Mouse (Mus musculus) cortical plate, adult 2 months (tissue): ENCODE data around the gene Phf21b.

Experiments used
- CTCF ChIP-seq: fragments of 200-500 bp; IDR thresholded peaks from 2 replicates; pipeline ENCODE4 v1.5.1; 2011; ENCODE audit warnings: mild to moderate bottlenecking, control low read depth, low read length; ENCODE audit not compliant: insufficient read depth; ENCODE audit errors: extremely low read depth
- POLR2A ChIP-seq: fragments of 200-500 bp; IDR thresholded peaks from 2 replicates; pipeline ENCODE4 v1.6.1; 2011; ENCODE audit warnings: mild to moderate bottlenecking, low read length, control low read depth; ENCODE audit not compliant: insufficient read depth; ENCODE audit errors: extremely low read depth

GRCm38 (mm10) chr15:84873079-84873478, 17.2 kb upstream of the Phf21b start:
- no peak for TF ChIP-seq CTCF
- no peak for TF ChIP-seq POLR2A
